Mouse (Mus musculus) heart, postnatal 0 days (tissue): Measurements from ENCODE around the gene Elp4. TPM values are rescaled to one million over a fixed set of nuclear protein-coding genes. Genes with fewer than 3 reads are reported as not detected.

Source experiments
- ATAC-seq: fragments of 200-750 bp; cut with Nextera tagmentation; 2 replicates; pipeline ENCODE4 v1.8.0; 2017; ENCODE audit warnings: low read depth, moderate number of reproducible peaks, moderate library complexity; ENCODE audit not compliant: insufficient read depth
- DNase-seq: peaks from one replicate; pipeline ENCODE4 v3.0.0-alpha.2; 2016; ENCODE audit warnings: low spot score
- H3K27ac ChIP-seq: fragments of 300-500 bp; sonication (generic); 2 replicates; pipeline ENCODE4 v1.5.1; 2014; ENCODE audit warnings: low read depth, mild to moderate bottlenecking
- H3K27me3 ChIP-seq: fragments of 300-500 bp; sonication (generic); 2 replicates; pipeline ENCODE4 v1.6.1; 2014; ENCODE audit warnings: low read length, mixed read lengths; ENCODE audit not compliant: control insufficient read depth, insufficient read depth
- H3K36me3 ChIP-seq: fragments of 300-500 bp; sonication (generic); replicated peaks from 2 replicates; pipeline ENCODE4 v1.6.1; 2014; ENCODE audit warnings: low read length, mixed read lengths; ENCODE audit not compliant: control insufficient read depth, insufficient read depth
- H3K4me1 ChIP-seq: fragments of 300-500 bp; sonication (generic); 2 replicates; pipeline ENCODE4 v1.6.1; 2014; ENCODE audit warnings: antibody characterized with exemption; ENCODE audit not compliant: control insufficient read depth, insufficient read depth
- H3K4me2 ChIP-seq: fragments of 300-500 bp; sonication (generic); 2 replicates; pipeline ENCODE4 v1.6.1; 2014; ENCODE audit warnings: low read depth, mild to moderate bottlenecking, low read length, moderate library complexity
- H3K4me3 ChIP-seq: fragments of 300-500 bp; sonication (generic); 2 replicates; pipeline ENCODE4 v1.5.1; 2014; ENCODE audit warnings: low read depth, low read length
- H3K9ac ChIP-seq: fragments of 300-500 bp; sonication (generic); replicated peaks from 2 replicates; pipeline ENCODE4 v1.6.1; 2014; ENCODE audit warnings: low read depth, low read length, mixed read lengths
- H3K9me3 ChIP-seq: fragments of 300-500 bp; sonication (generic); replicated peaks from 2 replicates; pipeline ENCODE4 v1.6.1; 2016; ENCODE audit warnings: low read length; ENCODE audit not compliant: control insufficient read depth
- CTCF ChIP-seq: IDR thresholded peaks from 2 replicates; pipeline ENCODE4 v1.5.1; 2016; ENCODE audit warnings: antibody characterized with exemption, control low read depth, low read depth
- EP300 ChIP-seq: IDR thresholded peaks from 2 replicates; pipeline ENCODE4 v1.6.1; 2016; ENCODE audit warnings: antibody characterized with exemption, low read depth
- WGBS: fragments of 180-500 bp; shearing (Covaris S2); extraction: QIAGEN DNeasy Blood & Tissue Kit; methylation state at CpG from one replicate; pipeline ENCODE4 v1.1.7; 2014; 5-methylcytosine and 5-hydroxymethylcytosine counted together
- polyA plus RNA-seq: library from polyadenylated mRNA; unstranded; fragments of >200 nt; fragmentation: Nextera tagmentation; extraction: Ambion mirVana; gene quantifications from 2 replicates; pipeline ENCODE4 v1.2.1, GENCODE M21; 2015
- total RNA-seq: library from RNA; depleted of rRNA; stranded (reverse); fragments of >200 nt; gene quantifications from 2 replicates; pipeline ENCODE4 v1.2.3, GENCODE M21; 2014; ENCODE audit warnings: low replicate concordance

Gene Elp4
- total and polyA plus RNA-seq, 2 experiments from 2014 or later = 3.0 to 13.1 TPM

- H3K27me3 ChIP-seq = peaks cover 97% of the 10 kb centered on the region
- no peak overlapping the region for H3K4me3 ChIP-seq
- ATAC-seq (no peak), DNase-seq (no peak)
- H3K9ac ChIP-seq = no peak overlapping the region
- TF ChIP-seq EP300 (no peak), CTCF (no peak)
- H3K4me1 ChIP-seq = peaks cover 12% of the 10 kb centered on the region; the same call in 1 of the 2 replicates
- no peak overlapping the region for H3K27ac ChIP-seq
- no peaks in the 10 kb centered on the region for H3K9me3 ChIP-seq
- no peak overlapping the region for H3K4me2 ChIP-seq
- 3% methylated on average over 22 of the region's 22 CpGs for WGBS
- H3K36me3 ChIP-seq = no peaks in the 10 kb centered on the region
These were observed 220.5 kb downstream of the Elp4 start for GRCm38 (mm10) chr2:105683771-105684410.

- Histone ChIP-seq H3K27me3 (peaks cover 97% of the 10 kb centered on the region), H3K4me1 (peaks cover 4% of the 10 kb centered on the region; the same call in 1 of the 2 replicates), H3K4me2 (no peak overlapping the region), H3K4me3 (no peak overlapping the region), H3K27ac (no peak overlapping the region), H3K36me3 (no peaks in the 10 kb centered on the region), H3K9ac (no peak overlapping the region), H3K9me3 (no peaks in the 10 kb centered on the region)
- DNase-seq (no peak), ATAC-seq (no peak)
- TF ChIP-seq EP300 = no peak
- no peak for TF ChIP-seq CTCF
- 4% methylated on average over 21 of the region's 21 CpGs for WGBS
These were observed 221.6 kb downstream of the Elp4 start for GRCm38 (mm10) chr2:105682634-105683351.

DNA sequence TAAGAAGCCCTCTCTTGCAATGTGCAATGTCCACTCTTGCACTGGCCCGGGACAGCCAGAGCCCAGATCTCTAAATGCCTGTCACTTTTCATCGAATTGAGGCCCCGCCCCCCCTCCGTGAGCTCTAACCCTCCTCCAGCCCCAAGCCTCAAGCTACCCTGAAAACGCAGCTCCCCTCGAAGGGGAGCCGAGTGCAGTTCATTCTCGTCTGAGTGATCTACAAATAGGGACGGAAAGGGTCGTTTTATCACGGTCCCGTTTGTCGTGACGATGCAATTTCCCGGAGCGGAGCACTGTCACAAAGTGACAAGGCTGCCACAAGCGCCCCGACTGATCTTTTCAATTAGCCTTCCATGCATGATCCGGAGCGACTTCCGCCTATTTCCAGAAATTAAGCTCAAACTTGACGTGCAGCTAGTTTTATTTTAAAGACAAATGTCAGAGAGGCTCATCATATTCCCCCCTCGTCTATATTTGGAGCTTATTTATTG is 222.3 kb downstream of the Elp4 start:
- no peaks in the 10 kb centered on the region for H3K9me3 ChIP-seq
- H3K27me3 ChIP-seq = peaks cover 97% of the 10 kb centered on the region
- H3K27ac ChIP-seq = no peak overlapping the region
- WGBS = 2% methylated on average over 23 of the region's 23 CpGs
- no peak for TF ChIP-seq CTCF
- no peak for TF ChIP-seq EP300
- no peak for ATAC-seq
- H3K36me3 ChIP-seq = no peaks in the 10 kb centered on the region
- H3K4me3 ChIP-seq = 0 out of 2 replicates have a peak overlapping the region, but pooled peaks have one; percentile 11
- H3K4me2 ChIP-seq = no peak overlapping the region
- no peak for DNase-seq
- no peaks in the 10 kb centered on the region for H3K4me1 ChIP-seq
- H3K9ac ChIP-seq = no peak overlapping the region

DNA sequence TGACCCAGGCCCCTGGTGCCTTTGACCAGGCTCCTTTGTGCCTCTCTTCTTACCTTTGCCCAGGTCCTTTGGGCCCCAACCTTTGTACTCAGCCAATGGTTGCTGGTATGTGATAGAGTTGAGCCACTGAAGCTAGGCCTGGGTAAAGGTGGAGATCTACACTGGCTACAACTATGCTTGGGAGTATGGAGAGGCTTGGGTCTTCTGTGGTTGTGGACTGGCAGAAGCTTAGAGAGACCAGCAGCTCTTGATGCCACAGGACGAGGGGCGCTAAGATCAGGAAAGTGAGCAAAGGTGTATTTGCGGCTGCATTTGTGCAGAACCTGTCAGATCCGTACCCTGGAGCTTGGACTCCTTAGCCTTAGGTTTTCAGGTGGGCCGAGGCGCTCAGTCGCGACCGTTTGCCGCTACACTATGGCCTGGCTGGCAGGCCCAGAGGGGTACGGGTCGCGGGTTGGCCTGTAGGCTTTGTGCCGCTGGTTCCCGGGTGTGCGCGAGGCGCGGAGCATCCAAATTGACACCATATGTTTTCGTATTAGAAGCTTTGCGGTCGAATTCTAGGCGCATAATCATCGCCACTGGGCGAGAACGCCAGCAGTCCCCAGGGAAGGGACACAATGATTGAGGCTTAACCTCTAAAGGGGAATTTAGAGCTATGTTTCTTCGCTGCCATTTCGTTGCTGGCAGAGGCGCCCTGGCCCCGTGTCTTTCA is 223.2 kb downstream of the Elp4 start:
- H3K27ac ChIP-seq = no peak overlapping the region
- peaks cover 97% of the 10 kb centered on the region for H3K27me3 ChIP-seq
- H3K4me1 ChIP-seq = 0 out of 2 replicates have a peak, but pooled peaks cover 4% of the 10 kb centered on the region
- WGBS = 5% methylated on average over 30 of the region's 30 CpGs
- no peak overlapping the region for H3K4me3 ChIP-seq
- ATAC-seq (no peak), DNase-seq (no peak)
- H3K36me3 ChIP-seq = no peaks in the 10 kb centered on the region
- no peak for TF ChIP-seq EP300
- TF ChIP-seq CTCF = no peak
- H3K4me2 ChIP-seq = no peak overlapping the region
- H3K9me3 ChIP-seq = no peaks in the 10 kb centered on the region
- H3K9ac ChIP-seq = no peak overlapping the region

GRCm38 (mm10) chr2:105680146-105680998 is 224.0 kb downstream of the Elp4 start:
- Histone ChIP-seq H3K9ac (no peak overlapping the region), H3K27me3 (peaks cover 97% of the 10 kb centered on the region), H3K9me3 (no peaks in the 10 kb centered on the region), H3K4me3 (no peak overlapping the region), H3K4me1 (peaks cover 6% of the 10 kb centered on the region; the same call in 1 of the 2 replicates), H3K36me3 (no peaks in the 10 kb centered on the region), H3K27ac (no peak overlapping the region), H3K4me2 (no peak overlapping the region)
- DNase-seq = no peak
- WGBS = 4% methylated on average over 23 of the region's 24 CpGs
- ATAC-seq = no peak
- TF ChIP-seq CTCF = no peak
- TF ChIP-seq EP300 = no peak
